Mouse (Mus musculus) kidney, embryonic 16.5 days (tissue): ENCODE measurements around the gene Tmem131. TPM values are rescaled to one million over a fixed set of nuclear protein-coding genes. Genes with fewer than 3 reads are reported as not detected.

ENCODE experiments used
- ATAC-seq: fragments of 200-750 bp; cut with Nextera tagmentation; 2 replicates; pipeline ENCODE4 v1.8.0; 2017; ENCODE audit warnings: moderate TSS enrichment; ENCODE audit not compliant: low FRiP score, low TSS enrichment
- H3K27ac ChIP-seq: fragments of 300-500 bp; sonication (generic); 2 replicates; pipeline ENCODE4 v1.5.1; 2014; ENCODE audit warnings: low read length
- H3K27me3 ChIP-seq: fragments of 300-500 bp; sonication (generic); 2 replicates; pipeline ENCODE4 v1.6.1; 2014; ENCODE audit warnings: low read length, control low read depth, mixed read lengths; ENCODE audit not compliant: insufficient read depth
- H3K36me3 ChIP-seq: fragments of 300-500 bp; sonication (generic); 2 replicates; pipeline ENCODE4 v1.6.1; 2014; ENCODE audit warnings: low read length, control low read depth, mixed read lengths; ENCODE audit not compliant: insufficient read depth
- H3K4me1 ChIP-seq: fragments of 300-500 bp; sonication (generic); 2 replicates; pipeline ENCODE4 v1.6.1; 2014; ENCODE audit warnings: low read length, control low read depth, mixed read lengths; ENCODE audit not compliant: insufficient read depth
- H3K4me2 ChIP-seq: fragments of 300-500 bp; sonication (generic); replicated peaks from 2 replicates; pipeline ENCODE4 v1.6.1; 2014; ENCODE audit warnings: low read depth, low read length
- H3K4me3 ChIP-seq: fragments of 300-500 bp; sonication (generic); 2 replicates; pipeline ENCODE4 v1.5.1; 2014; ENCODE audit warnings: mild to moderate bottlenecking, low read length
- H3K9ac ChIP-seq: fragments of 300-500 bp; sonication (generic); replicated peaks from 2 replicates; pipeline ENCODE4 v1.6.1; 2014; ENCODE audit warnings: low read length
- H3K9me3 ChIP-seq: fragments of 300-500 bp; sonication (generic); 2 replicates; pipeline ENCODE4 v1.6.1; 2016; ENCODE audit warnings: low read length, control low read depth
- WGBS: fragments of 180-500 bp; shearing (Covaris S2); extraction: QIAGEN DNeasy Blood & Tissue Kit; methylation state at CpG from one replicate; pipeline ENCODE4 v1.1.7; 2014; 5-methylcytosine and 5-hydroxymethylcytosine counted together
- polyA plus RNA-seq: library from polyadenylated mRNA; unstranded; fragments of >200 nt; fragmentation: Nextera tagmentation; extraction: Ambion mirVana; gene quantifications from 2 replicates; pipeline ENCODE4 v1.2.1, GENCODE M21; 2015

The Tmem131 gene
- polyA plus RNA-seq, 1 experiment from 2014 or later = 9.6 TPM

GRCm38 (mm10) chr1:36928357-36929330 is 14.8 kb downstream of the Tmem131 start:
- no peak for ATAC-seq
- no peaks in the 10 kb centered on the region for H3K9me3 ChIP-seq
- 81% methylated on average over 6 of the region's 6 CpGs for WGBS

GRCm38 (mm10) chr1:36927569-36927968 is 15.9 kb downstream of the Tmem131 start:
- H3K27ac ChIP-seq = no peak overlapping the region
- H3K36me3 ChIP-seq = no peaks in the 10 kb centered on the region
- peaks cover 29% of the 10 kb centered on the region for H3K4me1 ChIP-seq
- no peaks in the 10 kb centered on the region for H3K9me3 ChIP-seq
- no peak overlapping the region for H3K4me3 ChIP-seq
- no peak overlapping the region for H3K4me2 ChIP-seq
- no peak for ATAC-seq
- no peak overlapping the region for H3K9ac ChIP-seq
- H3K27me3 ChIP-seq = no peaks in the 10 kb centered on the region
- WGBS = 82% methylated on average over 2 of the region's 2 CpGs

More at GRCm38 (mm10) chr1:36928357-36929330, 14.8 kb downstream of the Tmem131 start:
- H3K4me1 ChIP-seq = peaks cover 26% of the 10 kb centered on the region
- H3K27ac ChIP-seq = no peak overlapping the region
- no peak overlapping the region for H3K4me2 ChIP-seq
- H3K4me3 ChIP-seq = no peak overlapping the region
- H3K36me3 ChIP-seq = no peaks in the 10 kb centered on the region
- no peaks in the 10 kb centered on the region for H3K27me3 ChIP-seq
- H3K9ac ChIP-seq = no peak overlapping the region

GRCm38 (mm10) chr1:36926738-36927137 is 16.7 kb downstream of the Tmem131 start:
- Histone ChIP-seq H3K4me1 (peaks cover 36% of the 10 kb centered on the region), H3K9me3 (no peaks in the 10 kb centered on the region), H3K4me2 (no peak overlapping the region), H3K36me3 (no peaks in the 10 kb centered on the region), H3K27me3 (no peaks in the 10 kb centered on the region), H3K9ac (no peak overlapping the region), H3K4me3 (no peak overlapping the region), H3K27ac (no peak overlapping the region)
- no peak for ATAC-seq
- 76% methylated on average over 6 of the region's 6 CpGs for WGBS

GRCm38 (mm10) chr1:36926246-36926645 is 17.2 kb downstream of the Tmem131 start:
- Histone ChIP-seq H3K4me1 (peaks cover 41% of the 10 kb centered on the region), H3K27me3 (no peaks in the 10 kb centered on the region), H3K9me3 (no peaks in the 10 kb centered on the region), H3K36me3 (no peaks in the 10 kb centered on the region), H3K9ac (no peak overlapping the region), H3K27ac (no peak overlapping the region), H3K4me2 (no peak overlapping the region), H3K4me3 (no peak overlapping the region)
- ATAC-seq = no peak
- 78% methylated on average over 4 of the region's 4 CpGs for WGBS

GRCm38 (mm10) chr1:36925781-36926180 is 17.7 kb downstream of the Tmem131 start:
- H3K9ac ChIP-seq = no peak overlapping the region
- H3K4me1 ChIP-seq = peaks cover 46% of the 10 kb centered on the region
- WGBS = 57% methylated on average over 5 of the region's 5 CpGs

GRCm38 (mm10) chr1:36924853-36925252 is 18.6 kb downstream of the Tmem131 start:
- ATAC-seq = no peak
- Histone ChIP-seq H3K27ac (no peak overlapping the region), H3K4me2 (no peak overlapping the region), H3K36me3 (no peaks in the 10 kb centered on the region), H3K4me1 (peaks cover 55% of the 10 kb centered on the region), H3K27me3 (no peaks in the 10 kb centered on the region), H3K9me3 (no peaks in the 10 kb centered on the region), H3K9ac (no peak overlapping the region), H3K4me3 (no peak overlapping the region)
- 79% methylated on average over 2 of the region's 2 CpGs for WGBS

More at GRCm38 (mm10) chr1:36925781-36926180, 17.7 kb downstream of the Tmem131 start:
- no peak overlapping the region for H3K27ac ChIP-seq
- no peaks in the 10 kb centered on the region for H3K36me3 ChIP-seq
- H3K4me2 ChIP-seq = no peak overlapping the region
- H3K9me3 ChIP-seq = no peaks in the 10 kb centered on the region
- H3K4me3 ChIP-seq = no peak overlapping the region
- no peaks in the 10 kb centered on the region for H3K27me3 ChIP-seq
- ATAC-seq = no peak

GRCm38 (mm10) chr1:36923911-36924310 is 19.6 kb downstream of the Tmem131 start:
- Histone ChIP-seq H3K4me2 (no peak overlapping the region), H3K27ac (no peak overlapping the region), H3K27me3 (no peaks in the 10 kb centered on the region), H3K4me3 (no peak overlapping the region), H3K9me3 (no peaks in the 10 kb centered on the region), H3K36me3 (no peaks in the 10 kb centered on the region), H3K9ac (no peak overlapping the region), H3K4me1 (peaks cover 64% of the 10 kb centered on the region)
- ATAC-seq = no peak

- Histone ChIP-seq H3K27ac (no peak overlapping the region), H3K4me2 (no peak overlapping the region), H3K4me3 (no peak overlapping the region), H3K4me1 (peaks cover 60% of the 10 kb centered on the region), H3K27me3 (no peaks in the 10 kb centered on the region), H3K9me3 (no peaks in the 10 kb centered on the region), H3K9ac (no peak overlapping the region), H3K36me3 (no peaks in the 10 kb centered on the region)
- 95% methylated on average over 4 of the region's 4 CpGs for WGBS
- ATAC-seq = no peak
Observed at GRCm38 (mm10) chr1:36922623-36923421, 20.6 kb downstream of the Tmem131 start.

GRCm38 (mm10) chr1:36921614-36922393 is 21.7 kb downstream of the Tmem131 start:
- Histone ChIP-seq H3K27ac (no peak overlapping the region), H3K36me3 (no peaks in the 10 kb centered on the region), H3K9me3 (no peaks in the 10 kb centered on the region), H3K27me3 (no peaks in the 10 kb centered on the region), H3K4me3 (no peak overlapping the region), H3K4me1 (peaks cover 60% of the 10 kb centered on the region), H3K9ac (no peak overlapping the region), H3K4me2 (no peak overlapping the region)
- ATAC-seq = peak; percentile 61; the same call in 1 of the 2 replicates
- WGBS = 33% methylated on average over 15 of the region's 15 CpGs
